Mouse (Mus musculus) spleen, postnatal 14 days (tissue): ENCODE measurements around the gene Lsm3.
"Not testable (repeated sequence)": the region's sequence is repeated elsewhere in the genome, so short reads cannot be mapped to it uniquely, and the experiment has no call there.

Experiments used
- DNase-seq, 2 experiments: peaks; one replicate each; pipeline ENCODE4 v3.0.0; 2021 to 2022; ENCODE audit warnings: low spot score in 2 of 2

Lsm3 gene

GRCm38 (mm10) chr6:91515545-91516449 is at the start of gene Lsm3, which contains the start of gene Xpc:
TSS of gene Lsm3 (plus strand) at chr6:91515928.
TSS of gene Xpc (minus strand) at chr6:91515888.
- DNase-seq = peak; percentile 96 to 99

- DNase-seq = no peak
These were observed 48.6 kb upstream of the Lsm3 start for GRCm38 (mm10) chr6:91467106-91467505.

- DNase-seq = no peak
These were observed 45.0 kb upstream of the Lsm3 start for GRCm38 (mm10) chr6:91470712-91471111.

GRCm38 (mm10) chr6:91471427-91471826 is 44.3 kb upstream of the Lsm3 start:
- DNase-seq = not testable (repeated sequence)

GRCm38 (mm10) chr6:91472319-91472718 is 43.4 kb upstream of the Lsm3 start:
- no peak for DNase-seq

GRCm38 (mm10) chr6:91472868-91473804 is 42.6 kb upstream of the Lsm3 start, which contains the start of the genes Chchd4 and Tmem43:
TSS of gene Chchd4 (minus strand) at chr6:91473546.
TSS of gene Tmem43 (plus strand) at chr6:91473703.
- peak; percentile 94 to 97 for DNase-seq

- DNase-seq = no peak
These were observed 41.8 kb upstream of the Lsm3 start for GRCm38 (mm10) chr6:91473805-91474440.

GRCm38 (mm10) chr6:91474441-91475190 is 41.1 kb upstream of the Lsm3 start:
- no peak for DNase-seq

- no peak for DNase-seq
These were observed 39.2 kb upstream of the Lsm3 start for GRCm38 (mm10) chr6:91476541-91476940.

- DNase-seq = no peak
These were observed 32.4 kb upstream of the Lsm3 start for GRCm38 (mm10) chr6:91483371-91483770.

- DNase-seq = no peak
These were observed 28.8 kb upstream of the Lsm3 start for GRCm38 (mm10) chr6:91486736-91487453.

- no peak for DNase-seq
These were observed 27.1 kb upstream of the Lsm3 start for GRCm38 (mm10) chr6:91488496-91489212.

GRCm38 (mm10) chr6:91489872-91490271 is 25.9 kb upstream of the Lsm3 start:
- DNase-seq = no peak

GRCm38 (mm10) chr6:91491004-91491403 is 24.7 kb upstream of the Lsm3 start:
- no peak for DNase-seq

GRCm38 (mm10) chr6:91493053-91493452 is 22.7 kb upstream of the Lsm3 start:
- no peak for DNase-seq

GRCm38 (mm10) chr6:91494526-91494925 is 21.2 kb upstream of the Lsm3 start:
- no peak for DNase-seq

- no peak for DNase-seq
These were observed 12.4 kb upstream of the Lsm3 start for GRCm38 (mm10) chr6:91503302-91503701.

GRCm38 (mm10) chr6:91506036-91506435 is 9.7 kb upstream of the Lsm3 start:
- no peak for DNase-seq

GRCm38 (mm10) chr6:91508041-91508440 is 7.7 kb upstream of the Lsm3 start:
- DNase-seq = no peak

GRCm38 (mm10) chr6:91509326-91509725 is 6.4 kb upstream of the Lsm3 start:
- DNase-seq = peak; percentile 58 to 73
